Mouse (Mus musculus) activated CD4-positive, CD25-positive, alpha-beta regulatory T cell, adult 4 months (primary cell): ENCODE data around the gene Zfp526. TPM values are rescaled to one million over a fixed set of nuclear protein-coding genes. Genes with fewer than 3 reads are reported as not detected.
A peak's percentile ranks its signal among the peaks of the same experiment; 100 is the strongest.

Source experiments
- ATAC-seq: one replicate; pipeline ENCODE4 v1.8.0; 2017
- polyA plus RNA-seq, 2 experiments: library from polyadenylated mRNA; unstranded; fragments of 100-300 nt; shearing (Covaris generic); gene quantifications; one replicate each; pipeline ENCODE4 v1.2.1; 2017

Gene Zfp526
- polyA plus RNA-seq, 2 experiments from 2014 or later: 2.6 to 4.0 TPM

GRCm38 (mm10) chr7:25210482-25210881 is 10.7 kb upstream of the Zfp526 start:
- no peak for ATAC-seq

GRCm38 (mm10) chr7:25213099-25213498 is 8.1 kb upstream of the Zfp526 start:
- ATAC-seq: peak; percentile 20

- ATAC-seq: no peak
Observed at GRCm38 (mm10) chr7:25214172-25214571, 7.1 kb upstream of the Zfp526 start.

GRCm38 (mm10) chr7:25217653-25218395 is 3.4 kb upstream of the Zfp526 start:
- ATAC-seq: no peak

- no peak for ATAC-seq
Observed at GRCm38 (mm10) chr7:25218705-25219415, 2.4 kb upstream of the Zfp526 start.

- ATAC-seq: no peak
Observed at GRCm38 (mm10) chr7:25219416-25219750, 1.8 kb upstream of the Zfp526 start.

- ATAC-seq: peak; percentile 70
Observed at GRCm38 (mm10) chr7:25219756-25220456, 1.3 kb upstream of the Zfp526 start.

- ATAC-seq: no peak
Observed at GRCm38 (mm10) chr7:25220457-25221101, 646 bp upstream of the Zfp526 start, which contains the start of gene Dedd2. Dedd2 (minus strand) TSS chr7:25220615.

GRCm38 (mm10) chr7:25222275-25222967 is 1.2 kb downstream of the Zfp526 start:
- ATAC-seq: no peak

- no peak for ATAC-seq
Observed at GRCm38 (mm10) chr7:25227523-25228300, 6.5 kb downstream of the Zfp526 start.

- ATAC-seq: no peak
Observed at GRCm38 (mm10) chr7:25230690-25231285, 9.6 kb downstream of the Zfp526 start.

GRCm38 (mm10) chr7:25232101-25232648 is 10.9 kb downstream of the Zfp526 start:
- ATAC-seq: no peak

- ATAC-seq: no peak
Observed at GRCm38 (mm10) chr7:25233061-25233460, 11.8 kb downstream of the Zfp526 start.

GRCm38 (mm10) chr7:25235526-25235925 is 14.3 kb downstream of the Zfp526 start:
- no peak for ATAC-seq

GRCm38 (mm10) chr7:25237249-25238014 is 16.2 kb downstream of the Zfp526 start, which contains the start of gene Gsk3a:
Gsk3a (minus strand) TSS chr7:25237851.
- peak; percentile 65 for ATAC-seq

GRCm38 (mm10) chr7:25238015-25238706 is 16.9 kb downstream of the Zfp526 start:
- ATAC-seq: peak; percentile 74

- ATAC-seq: peak; percentile 70
Observed at GRCm38 (mm10) chr7:25238829-25239623, 17.8 kb downstream of the Zfp526 start.

GRCm38 (mm10) chr7:25240631-25241030 is 19.4 kb downstream of the Zfp526 start:
- no peak for ATAC-seq
